Mouse (Mus musculus) layer of hippocampus, adult 2 months (tissue): ENCODE data around the gene Trp53bp1. TPM values are rescaled to one million over a fixed set of nuclear protein-coding genes. Genes with fewer than 3 reads are reported as not detected.

Source experiments
- DNase-seq, 2 experiments: peaks; one replicate each; pipeline ENCODE4 v3.0.0; 2022; ENCODE audit warnings: low spot score in 2 of 2
- H3K27ac ChIP-seq: fragments of 200-600 bp; 2 replicates; pipeline ENCODE4 v1.8.1; 2022
- H3K4me3 ChIP-seq: fragments of 200-600 bp; 2 replicates; pipeline ENCODE4 v1.8.1; 2022; ENCODE audit warnings: mild to moderate bottlenecking
- CTCF ChIP-seq: fragments of 200-600 bp; conservative IDR thresholded peaks from 2 replicates; pipeline ENCODE4 v1.8.1; 2022; ENCODE audit warnings: antibody characterized with exemption, mild to moderate bottlenecking, moderate library complexity
- total RNA-seq, 2 experiments: library from RNA; stranded (reverse); gene quantifications; 2 replicates each; pipeline ENCODE4 v1.2.3; 2021

Gene Trp53bp1
- total RNA-seq, 2 experiments from 2014 or later = 148 to 162 TPM

- DNase-seq = no peak
- peak overlapping the region; percentile 92 for H3K27ac ChIP-seq
- peak overlapping the region; percentile 99 for H3K4me3 ChIP-seq
- no peak for TF ChIP-seq CTCF
Observed at GRCm38 (mm10) chr2:121169902-121170301, 101.3 kb downstream of the Trp53bp1 start.

GRCm38 (mm10) chr2:121169173-121169572 lies 102.0 kb downstream of the Trp53bp1 start:
- Histone ChIP-seq H3K4me3 (peak overlapping the region; percentile 99; the same call in 1 of the 2 replicates), H3K27ac (no peak overlapping the region)
- TF ChIP-seq CTCF = no peak
- no peak for DNase-seq

- no peak overlapping the region for H3K27ac ChIP-seq
Observed at GRCm38 (mm10) chr2:121153100-121153499, 118.1 kb downstream of the Trp53bp1 start.

GRCm38 (mm10) chr2:121149679-121150078 lies 121.5 kb downstream of the Trp53bp1 start:
- DNase-seq = no peak
- no peak overlapping the region for H3K27ac ChIP-seq
- TF ChIP-seq CTCF = no peak
- no peak overlapping the region for H3K4me3 ChIP-seq

More at GRCm38 (mm10) chr2:121153100-121153499, 118.1 kb downstream of the Trp53bp1 start:
- H3K4me3 ChIP-seq = no peak overlapping the region
- DNase-seq = no peak
- peak; percentile 59 for TF ChIP-seq CTCF

Other genes with a start within 250 kb of the Trp53bp1 start
- not detected for gene Epb42, start 234.3 kb downstream of the Trp53bp1 start, total RNA-seq
- gene Tgm5, start 185.6 kb downstream of the Trp53bp1 start, total RNA-seq = not detected
- under 1 TPM in 1 of 2 experiments, not detected in 1; 0.33 TPM for gene Tgm7, start 161.6 kb downstream of the Trp53bp1 start, total RNA-seq
- gene Adal, start 131.0 kb downstream of the Trp53bp1 start, total RNA-seq = 10 to 100 TPM; 17.6 to 17.9 TPM
- gene Lcmt2, start 130.8 kb downstream of the Trp53bp1 start, total RNA-seq = 1 to 10 TPM; 8.3 to 9.6 TPM
- 10 to 100 TPM; 39.0 to 42.3 TPM for gene Tubgcp4, start 100.8 kb downstream of the Trp53bp1 start, total RNA-seq
- 1 to 10 TPM; 5.0 to 6.6 TPM for gene Zscan29, start 100.3 kb downstream of the Trp53bp1 start, total RNA-seq
- gene Map1a, start 18.2 kb upstream of the Trp53bp1 start, total RNA-seq = 100 to 1,000 TPM; 622 to 629 TPM
- gene Ppip5k1, start 84.0 kb upstream of the Trp53bp1 start, total RNA-seq = 100 to 1,000 TPM; 106 to 110 TPM
- 100 to 1,000 TPM; 360 to 396 TPM for gene Ckmt1, start 86.3 kb upstream of the Trp53bp1 start, total RNA-seq
- gene Strc, start 115.8 kb upstream of the Trp53bp1 start, total RNA-seq = under 1 TPM; 0.46 to 0.69 TPM
- gene Pdia3, start 142.4 kb upstream of the Trp53bp1 start, total RNA-seq = 100 to 1,000 TPM; 170 to 193 TPM
- gene Catsper2, start 142.4 kb upstream of the Trp53bp1 start, total RNA-seq = 1 to 10 TPM; 5.3 TPM
- gene Ell3, start 172.9 kb upstream of the Trp53bp1 start, total RNA-seq = not detected
- gene Serf2, start 177.8 kb upstream of the Trp53bp1 start, total RNA-seq = 100 to 1,000 TPM; 146 to 155 TPM
- 10 to 100 TPM; 17.6 to 18.2 TPM for gene Hypk, start 181.9 kb upstream of the Trp53bp1 start, total RNA-seq
- under 1 TPM; 0.47 to 0.82 TPM for gene Serinc4, start 185.4 kb upstream of the Trp53bp1 start, total RNA-seq
- 10 to 100 TPM; 45.3 to 47.2 TPM for gene Mfap1b, start 202.7 kb upstream of the Trp53bp1 start, total RNA-seq
- 10 to 100 TPM; 31.4 to 34.0 TPM for gene Mfap1a, start 235.3 kb upstream of the Trp53bp1 start, total RNA-seq
- 1 to 10 TPM; 2.6 to 2.8 TPM for gene Wdr76, start 235.3 kb upstream of the Trp53bp1 start, total RNA-seq